Mouse (Mus musculus) Muller cell, postnatal 12 days (primary cell): ENCODE data around the gene Pold4.

Experiments
- DNase-seq: peaks from one replicate; pipeline ENCODE4 v3.0.0-alpha.2; 2015; ENCODE audit errors: inconsistent ontology term

The Pold4 gene

GRCm38 (mm10) chr19:4203604-4204326 lies 27.9 kb upstream of the Pold4 start:
- DNase-seq: no peak

- no peak for DNase-seq
Observed at GRCm38 (mm10) chr19:4204889-4205288, 26.8 kb upstream of the Pold4 start.

- DNase-seq: peak; percentile 77
Observed at GRCm38 (mm10) chr19:4206971-4207370, 24.7 kb upstream of the Pold4 start.

GRCm38 (mm10) chr19:4208563-4208962 lies 23.1 kb upstream of the Pold4 start:
- no peak for DNase-seq

- DNase-seq: no peak
Observed at GRCm38 (mm10) chr19:4211891-4212588, 19.7 kb upstream of the Pold4 start.

- DNase-seq: peak; percentile 99
Observed at GRCm38 (mm10) chr19:4213524-4213974, 18.1 kb upstream of the Pold4 start.

GRCm38 (mm10) chr19:4214071-4214770 lies 17.5 kb upstream of the Pold4 start, which contains the start of the genes Clcf1 and AC109138.7:
Gene Clcf1, plus strand, starts transcription at chr19:4214238.
Gene AC109138.7, plus strand, starts transcription at chr19:4214357.
- peak; percentile 97 for DNase-seq

GRCm38 (mm10) chr19:4214771-4215450 lies 16.8 kb upstream of the Pold4 start:
- peak; percentile 70 for DNase-seq

GRCm38 (mm10) chr19:4215451-4215840 lies 16.3 kb upstream of the Pold4 start:
- DNase-seq: no peak

GRCm38 (mm10) chr19:4216041-4216685 lies 15.5 kb upstream of the Pold4 start:
- peak; percentile 58 for DNase-seq

- no peak for DNase-seq
Observed at GRCm38 (mm10) chr19:4217140-4217539, 14.6 kb upstream of the Pold4 start.

- no peak for DNase-seq
Observed at GRCm38 (mm10) chr19:4217855-4218254, 13.8 kb upstream of the Pold4 start.

- no peak for DNase-seq
Observed at GRCm38 (mm10) chr19:4218293-4218692, 13.4 kb upstream of the Pold4 start.

- DNase-seq: no peak
Observed at GRCm38 (mm10) chr19:4218784-4219183, 12.9 kb upstream of the Pold4 start.

GRCm38 (mm10) chr19:4219943-4220342 lies 11.8 kb upstream of the Pold4 start:
- DNase-seq: no peak

- DNase-seq: no peak
Observed at GRCm38 (mm10) chr19:4220416-4220815, 11.3 kb upstream of the Pold4 start.

GRCm38 (mm10) chr19:4220957-4221743 lies 10.5 kb upstream of the Pold4 start:
- DNase-seq: no peak

- no peak for DNase-seq
Observed at GRCm38 (mm10) chr19:4222165-4222564, 9.5 kb upstream of the Pold4 start.

GRCm38 (mm10) chr19:4226779-4227178 lies 4.9 kb upstream of the Pold4 start:
- no peak for DNase-seq

GRCm38 (mm10) chr19:4227446-4227845 lies 4.3 kb upstream of the Pold4 start:
- no peak for DNase-seq
